Mouse (Mus musculus) stomach, postnatal 0 days (tissue): Measurements from ENCODE around the gene Sash1. TPM values are rescaled to one million over a fixed set of nuclear protein-coding genes. Genes with fewer than 3 reads are reported as not detected.
A peak's percentile ranks its signal among the peaks of the same experiment; 100 is the strongest.

ENCODE experiments used
- ATAC-seq: fragments of 200-750 bp; cut with Nextera tagmentation; 2 replicates; pipeline ENCODE4 v1.8.0; 2017; ENCODE audit not compliant: low FRiP score, low TSS enrichment
- DNase-seq: peaks from one replicate; pipeline ENCODE4 v3.0.0-alpha.2; 2016; ENCODE audit warnings: low spot score
- H3K27ac ChIP-seq: fragments of 300-500 bp; sonication (generic); replicated peaks from 2 replicates; pipeline ENCODE4 v1.5.1; 2014; ENCODE audit warnings: mild to moderate bottlenecking, control low read depth
- H3K27me3 ChIP-seq: fragments of 300-500 bp; sonication (generic); 2 replicates; pipeline ENCODE4 v1.6.1; 2014; ENCODE audit warnings: low read length; ENCODE audit not compliant: control insufficient read depth, insufficient read depth
- H3K36me3 ChIP-seq: fragments of 300-500 bp; sonication (generic); 2 replicates; pipeline ENCODE4 v1.6.1; 2014; ENCODE audit warnings: low read length, mixed read lengths; ENCODE audit not compliant: control insufficient read depth, insufficient read depth
- H3K4me1 ChIP-seq: fragments of 300-500 bp; sonication (generic); replicated peaks from 2 replicates; pipeline ENCODE4 v1.6.1; 2014; ENCODE audit warnings: antibody characterized with exemption; ENCODE audit not compliant: control insufficient read depth, insufficient read depth
- H3K4me2 ChIP-seq: fragments of 300-500 bp; sonication (generic); replicated peaks from 2 replicates; pipeline ENCODE4 v1.6.1; 2014; ENCODE audit warnings: low read depth, mild to moderate bottlenecking, control low read depth, moderate library complexity
- H3K4me3 ChIP-seq: fragments of 300-500 bp; sonication (generic); 2 replicates; pipeline ENCODE4 v1.5.1; 2014; ENCODE audit warnings: low read depth, low read length, control low read depth
- H3K9ac ChIP-seq: fragments of 300-500 bp; sonication (generic); 2 replicates; pipeline ENCODE4 v1.6.1; 2014; ENCODE audit warnings: mild to moderate bottlenecking, low read length, control low read depth, mixed read lengths
- H3K9me3 ChIP-seq: fragments of 300-500 bp; sonication (generic); 2 replicates; pipeline ENCODE4 v1.6.1; 2016; ENCODE audit warnings: low read length; ENCODE audit not compliant: control insufficient read depth
- CTCF ChIP-seq: IDR thresholded peaks from 2 replicates; pipeline ENCODE4 v1.5.1; 2016; ENCODE audit warnings: antibody characterized with exemption, low read depth, mild to moderate bottlenecking, moderate library complexity
- EP300 ChIP-seq: optimal IDR thresholded peaks from 2 replicates; pipeline ENCODE3; 2016; ENCODE audit warnings: antibody characterized with exemption
- WGBS: fragments of 180-500 bp; shearing (Covaris S2); extraction: QIAGEN DNeasy Blood & Tissue Kit; methylation state at CpG from one replicate; pipeline ENCODE4 v1.1.7; 2014; 5-methylcytosine and 5-hydroxymethylcytosine counted together
- polyA plus RNA-seq: library from polyadenylated mRNA; unstranded; fragments of >200 nt; fragmentation: Nextera tagmentation; extraction: Ambion mirVana; gene quantifications from 2 replicates; pipeline ENCODE4 v1.2.1, GENCODE M21; 2015

Gene Sash1
- polyA plus RNA-seq, 1 experiment from 2014 or later = 3.8 TPM

GRCm38 (mm10) chr10:8753377-8753776 is 132.5 kb downstream of the Sash1 start:
- 91% methylated on average over 3 of the region's 3 CpGs for WGBS
- no peak overlapping the region for H3K27ac ChIP-seq
- H3K9me3 ChIP-seq = no peaks in the 10 kb centered on the region
- no peak for ATAC-seq
- no peak overlapping the region for H3K4me2 ChIP-seq
- H3K4me1 ChIP-seq = no peaks in the 10 kb centered on the region; the same call in 1 of the 2 replicates
- DNase-seq = no peak
- H3K27me3 ChIP-seq = no peaks in the 10 kb centered on the region
- no peak overlapping the region for H3K4me3 ChIP-seq
- no peak for TF ChIP-seq EP300
- TF ChIP-seq CTCF = no peak
- H3K9ac ChIP-seq = no peak overlapping the region
- peaks cover 9% of the 10 kb centered on the region for H3K36me3 ChIP-seq

GRCm38 (mm10) chr10:8752436-8752835 is 133.4 kb downstream of the Sash1 start:
- 64% methylated on average over 7 of the region's 7 CpGs for WGBS
- Histone ChIP-seq H3K27ac (no peak overlapping the region), H3K36me3 (peaks cover 9% of the 10 kb centered on the region), H3K9ac (no peak overlapping the region), H3K4me3 (no peak overlapping the region), H3K27me3 (no peaks in the 10 kb centered on the region), H3K4me2 (no peak overlapping the region), H3K4me1 (no peaks in the 10 kb centered on the region; the same call in 1 of the 2 replicates), H3K9me3 (no peaks in the 10 kb centered on the region)
- no peak for TF ChIP-seq EP300
- no peak for TF ChIP-seq CTCF
- no peak for DNase-seq
- no peak for ATAC-seq

GRCm38 (mm10) chr10:8749537-8749936 is 136.3 kb downstream of the Sash1 start:
- 86% methylated on average over 11 of the region's 11 CpGs for WGBS
- TF ChIP-seq CTCF (no peak), EP300 (no peak)

GRCm38 (mm10) chr10:8747450-8748212 is 138.2 kb downstream of the Sash1 start:
- Histone ChIP-seq H3K27ac (no peak overlapping the region), H3K4me1 (no peaks in the 10 kb centered on the region), H3K9ac (no peak overlapping the region), H3K27me3 (no peaks in the 10 kb centered on the region), H3K4me2 (no peak overlapping the region), H3K9me3 (no peaks in the 10 kb centered on the region), H3K36me3 (peaks cover 17% of the 10 kb centered on the region), H3K4me3 (no peak overlapping the region)
- ATAC-seq (no peak), DNase-seq (peak; percentile 9)
- WGBS = 85% methylated on average over 21 of the region's 21 CpGs
- TF ChIP-seq CTCF = no peak
- TF ChIP-seq EP300 = no peak

More at GRCm38 (mm10) chr10:8749537-8749936, 136.3 kb downstream of the Sash1 start:
- no peak for ATAC-seq
- peak; percentile 9 for DNase-seq
- no peaks in the 10 kb centered on the region for H3K4me1 ChIP-seq
- H3K27me3 ChIP-seq = no peaks in the 10 kb centered on the region
- H3K4me2 ChIP-seq = no peak overlapping the region
- no peaks in the 10 kb centered on the region for H3K9me3 ChIP-seq
- no peak overlapping the region for H3K4me3 ChIP-seq
- no peak overlapping the region for H3K9ac ChIP-seq
- no peak overlapping the region for H3K27ac ChIP-seq
- peaks cover 17% of the 10 kb centered on the region for H3K36me3 ChIP-seq

GRCm38 (mm10) chr10:8746082-8746696 is 139.7 kb downstream of the Sash1 start:
- ATAC-seq = no peak
- DNase-seq = peak; percentile 5
- Histone ChIP-seq H3K4me3 (no peak overlapping the region), H3K27me3 (no peaks in the 10 kb centered on the region), H3K9me3 (no peaks in the 10 kb centered on the region), H3K4me2 (no peak overlapping the region), H3K27ac (no peak overlapping the region), H3K9ac (no peak overlapping the region), H3K4me1 (no peaks in the 10 kb centered on the region), H3K36me3 (peaks cover 27% of the 10 kb centered on the region)
- WGBS = 66% methylated on average over 14 of the region's 14 CpGs
- TF ChIP-seq CTCF = 0 out of 2 replicates have a peak, but pooled peaks have one; percentile 12
- no peak for TF ChIP-seq EP300

GRCm38 (mm10) chr10:8742872-8743271 is 143.0 kb downstream of the Sash1 start:
- WGBS = 39% methylated on average over 2 of the region's 2 CpGs
- no peak overlapping the region for H3K4me2 ChIP-seq
- H3K27ac ChIP-seq = no peak overlapping the region
- H3K4me3 ChIP-seq = no peak overlapping the region
- no peaks in the 10 kb centered on the region for H3K4me1 ChIP-seq
- H3K9me3 ChIP-seq = no peaks in the 10 kb centered on the region
- H3K9ac ChIP-seq = no peak overlapping the region
- H3K36me3 ChIP-seq = peaks cover 34% of the 10 kb centered on the region
- peak; percentile 86 for TF ChIP-seq CTCF
- no peak for TF ChIP-seq EP300
- peak; percentile 69 for DNase-seq
- ATAC-seq = peak; percentile 58; the same call in 1 of the 2 replicates
- H3K27me3 ChIP-seq = no peaks in the 10 kb centered on the region
